Mouse (Mus musculus): ENCODE measurements at regions not wholly inside any gene's neighbourhood (a gene's known extent, or its start where the extent isn't known, plus 50 kb on each side); places are given as distances from the start of the nearest gene placed in this dataset.

DNA sequence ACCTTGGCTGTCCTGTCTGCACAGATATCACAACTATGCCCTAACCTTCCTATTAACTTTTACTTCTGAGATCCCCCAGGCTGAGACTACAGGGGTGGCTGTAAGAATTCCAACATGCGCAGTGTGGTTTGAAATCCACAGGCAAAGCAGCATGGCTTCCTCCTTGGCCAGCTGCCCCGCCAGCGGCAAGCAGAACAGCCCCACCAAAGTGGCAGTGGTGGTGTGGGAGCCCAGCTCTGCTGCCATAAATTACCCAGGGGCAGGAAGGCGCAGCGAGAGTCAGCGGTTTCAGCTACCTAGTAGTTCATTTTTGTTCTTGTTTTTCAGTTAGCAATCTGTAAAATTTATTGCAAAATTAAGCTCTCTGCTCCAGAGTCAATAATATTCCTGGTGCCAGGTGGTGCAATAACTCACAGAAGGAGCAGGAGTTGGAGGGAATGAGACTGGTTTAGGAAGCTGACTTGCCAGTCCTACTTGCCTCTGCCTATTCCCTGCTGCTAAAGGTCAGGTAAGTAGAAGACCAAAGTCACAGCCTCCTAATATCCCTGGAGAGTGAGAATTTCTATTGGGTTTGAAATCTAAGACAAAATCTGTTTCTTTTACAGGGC is 98.0 kb downstream of the Bmp2 start:
- Histone ChIP-seq H3K9ac (no peak overlapping the region), H3K4me3 (ENCODE audit: low read depth, low read length) (no peak overlapping the region), H3K4me1 (ENCODE audit: insufficient read depth) (no peaks in the 10 kb centered on the region), H3K27me3 (ENCODE audit: insufficient read depth, low read length) (no peaks in the 10 kb centered on the region), H3K27ac (ENCODE audit: low read depth) (no peak overlapping the region), H3K36me3 (ENCODE audit: insufficient read depth) (no peaks in the 10 kb centered on the region), H3K9me3 (ENCODE audit: low read depth, low read length) (no peaks in the 10 kb centered on the region), H3K4me2 (no peak overlapping the region)
- no peak for DNase-seq
- TF ChIP-seq CTCF (IDR thresholded peaks at IDR 0.05; ENCODE audit: low read depth), result no peak
- ATAC-seq (ENCODE audit: insufficient read depth), result no peak
- WGBS, result 80% methylated on average over 6 of the region's 6 CpGs

DNA sequence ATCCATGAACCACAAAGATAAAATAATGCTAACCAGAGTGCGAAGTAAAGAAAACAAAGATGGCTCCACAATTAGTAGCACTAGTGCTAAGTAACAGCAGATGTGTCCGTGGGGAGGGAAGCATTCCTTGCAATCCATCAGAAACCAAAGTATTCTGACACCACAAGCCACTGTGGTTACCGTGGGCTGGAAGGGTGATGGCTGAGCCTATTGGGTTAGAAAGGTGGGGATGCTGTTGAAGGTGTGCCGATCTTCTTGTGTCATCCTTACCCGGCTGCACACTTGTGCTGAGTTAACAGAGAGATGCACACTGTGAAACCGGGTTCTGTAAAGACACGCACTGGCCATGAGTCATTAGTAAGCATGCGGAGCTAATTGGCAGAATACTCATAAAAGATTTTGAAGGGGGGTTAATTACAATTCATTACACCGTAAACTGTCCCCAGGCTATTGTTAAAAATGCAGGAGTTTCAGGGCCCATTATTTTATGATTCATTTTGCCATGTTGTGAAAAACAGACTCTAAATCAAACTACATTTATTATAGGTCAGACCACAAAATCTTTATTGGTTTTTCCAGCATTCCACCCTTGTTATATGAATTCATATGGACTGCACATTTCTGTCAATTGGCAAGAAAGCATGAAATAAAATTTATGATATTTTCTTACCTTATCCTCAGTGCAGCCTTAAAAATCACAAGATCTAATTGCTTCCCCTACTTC is 114.5 kb downstream of the Bmp2 start:
- no peak overlapping the region for H3K9ac ChIP-seq
- ATAC-seq (ENCODE audit: insufficient read depth), result no peak
- H3K9me3 ChIP-seq (ENCODE audit: low read depth, low read length), result no peaks in the 10 kb centered on the region
- DNase-seq, result no peak
- no peaks in the 10 kb centered on the region for H3K27me3 ChIP-seq (ENCODE audit: insufficient read depth, low read length)
- no peaks in the 10 kb centered on the region for H3K36me3 ChIP-seq (ENCODE audit: insufficient read depth)
- no peak overlapping the region for H3K27ac ChIP-seq (ENCODE audit: low read depth)
- H3K4me3 ChIP-seq (ENCODE audit: low read depth, low read length), result no peak overlapping the region
- no peak for TF ChIP-seq CTCF (IDR thresholded peaks at IDR 0.05; ENCODE audit: low read depth)
- no peaks in the 10 kb centered on the region for H3K4me1 ChIP-seq (ENCODE audit: insufficient read depth)
- no peak overlapping the region for H3K4me2 ChIP-seq
- 77% methylated on average over 9 of the region's 9 CpGs for WGBS

DNA sequence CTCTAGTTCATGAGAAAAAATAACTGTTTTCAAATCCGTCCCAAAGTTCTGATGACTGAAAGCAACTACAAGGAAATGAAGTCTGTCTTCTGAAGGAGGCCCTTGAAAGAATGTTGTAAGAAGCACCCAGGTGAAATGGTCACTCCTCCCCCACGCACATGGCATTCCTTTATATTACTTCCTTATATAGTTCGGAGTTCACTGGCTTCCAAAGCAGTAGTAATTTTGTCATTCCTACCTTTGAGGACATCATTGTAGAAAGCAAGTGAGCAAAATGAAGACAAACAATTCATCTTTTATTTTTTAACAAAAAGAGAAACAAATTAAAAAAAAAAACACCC is 115.1 kb downstream of the Bmp2 start:
- Histone ChIP-seq H3K27me3 (ENCODE audit: insufficient read depth, low read length) (no peaks in the 10 kb centered on the region), H3K9ac (no peak overlapping the region), H3K4me3 (ENCODE audit: low read depth, low read length) (no peak overlapping the region), H3K27ac (ENCODE audit: low read depth) (no peak overlapping the region), H3K4me2 (no peak overlapping the region), H3K4me1 (ENCODE audit: insufficient read depth) (no peaks in the 10 kb centered on the region), H3K9me3 (ENCODE audit: low read depth, low read length) (no peaks in the 10 kb centered on the region), H3K36me3 (ENCODE audit: insufficient read depth) (no peaks in the 10 kb centered on the region)
- no peak for TF ChIP-seq CTCF (IDR thresholded peaks at IDR 0.05; ENCODE audit: low read depth)
- ATAC-seq (ENCODE audit: insufficient read depth), result no peak
- no peak for DNase-seq
- 67% methylated on average over 3 of the region's 3 CpGs for whole genome bisulfite sequencing

DNA sequence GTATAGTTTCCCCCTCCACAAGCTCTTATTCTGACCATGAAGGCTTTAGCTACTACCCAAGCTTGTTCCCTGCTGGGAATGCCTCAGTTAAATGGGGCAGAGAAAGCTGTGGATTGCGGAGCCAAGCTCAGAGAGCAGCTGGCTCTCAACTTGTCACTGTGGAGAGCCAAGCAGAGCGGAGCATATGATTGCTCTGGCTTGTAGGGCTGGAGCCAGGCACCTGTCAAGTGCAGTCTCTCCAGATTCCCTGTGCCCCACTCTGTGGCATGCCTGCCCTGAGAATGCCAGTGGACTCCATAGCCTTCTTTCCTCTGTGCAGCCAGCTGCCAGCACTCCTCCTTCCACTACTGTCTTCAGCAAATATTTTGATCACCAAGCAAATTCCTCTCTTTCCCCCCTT is 117.9 kb downstream of the Bmp2 start:
- ATAC-seq (ENCODE audit: insufficient read depth), result no peak
- Histone ChIP-seq H3K27me3 (ENCODE audit: insufficient read depth, low read length) (no peaks in the 10 kb centered on the region), H3K9me3 (ENCODE audit: low read depth, low read length) (no peaks in the 10 kb centered on the region), H3K4me2 (no peak overlapping the region), H3K4me1 (ENCODE audit: insufficient read depth) (no peaks in the 10 kb centered on the region), H3K9ac (no peak overlapping the region), H3K36me3 (ENCODE audit: insufficient read depth) (no peaks in the 10 kb centered on the region), H3K27ac (ENCODE audit: low read depth) (no peak overlapping the region), H3K4me3 (ENCODE audit: low read depth, low read length) (no peak overlapping the region)
- no peak for DNase-seq
- WGBS, result 52% methylated on average over 2 of the region's 2 CpGs
- TF ChIP-seq CTCF (IDR thresholded peaks at IDR 0.05; ENCODE audit: low read depth), result no peak

DNA sequence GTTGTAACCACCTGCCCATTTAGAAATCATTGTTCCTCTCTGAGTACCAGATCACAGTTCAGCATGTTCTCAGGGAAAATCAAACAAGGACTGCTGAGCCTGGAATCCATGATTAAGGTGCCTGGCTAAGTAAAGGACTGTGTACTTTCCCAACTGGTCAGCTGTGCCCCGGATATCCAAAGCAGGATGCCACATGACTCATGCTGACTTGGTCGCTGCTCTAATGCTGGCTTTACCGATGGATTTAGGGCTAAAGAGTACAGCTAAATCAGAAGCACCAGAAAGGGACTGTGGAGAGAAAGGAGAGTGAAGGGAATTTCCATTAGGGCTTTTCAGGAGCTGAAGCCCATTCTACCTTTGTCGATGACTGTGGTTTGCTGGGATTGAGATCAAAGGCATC is 119.6 kb downstream of the Bmp2 start:
- Histone ChIP-seq H3K4me3 (ENCODE audit: low read depth, low read length) (no peak overlapping the region), H3K4me1 (ENCODE audit: insufficient read depth) (no peaks in the 10 kb centered on the region), H3K36me3 (ENCODE audit: insufficient read depth) (no peaks in the 10 kb centered on the region), H3K27me3 (ENCODE audit: insufficient read depth, low read length) (no peaks in the 10 kb centered on the region), H3K9ac (no peak overlapping the region), H3K9me3 (ENCODE audit: low read depth, low read length) (no peaks in the 10 kb centered on the region), H3K4me2 (no peak overlapping the region), H3K27ac (ENCODE audit: low read depth) (no peak overlapping the region)
- ATAC-seq (ENCODE audit: insufficient read depth) (no peak), DNase-seq (no peak)
- 63% methylated on average over 4 of the region's 4 CpGs for WGBS
- no peak for TF ChIP-seq CTCF (IDR thresholded peaks at IDR 0.05; ENCODE audit: low read depth)

DNA sequence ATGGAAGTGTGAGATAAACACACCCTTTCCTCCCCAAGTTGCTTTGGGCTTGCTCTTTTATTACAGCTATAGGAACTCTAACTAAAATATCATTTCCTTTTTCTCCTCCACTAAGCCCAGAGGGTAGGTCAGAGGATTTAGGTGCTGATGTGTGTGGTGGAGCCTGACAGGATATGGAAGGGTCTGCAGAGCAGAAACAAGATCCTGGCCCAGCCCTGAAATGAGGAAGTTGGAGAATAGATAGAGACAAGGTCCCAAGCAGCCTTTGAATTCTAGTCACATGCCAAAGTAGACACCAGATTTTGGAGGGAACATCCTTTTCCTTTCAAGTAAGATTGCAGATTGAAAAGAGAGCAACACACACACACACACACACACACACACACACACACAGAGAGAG is 132.4 kb downstream of the Bmp2 start:
- Histone ChIP-seq H3K4me3 (ENCODE audit: low read depth, low read length) (no peak overlapping the region), H3K27ac (ENCODE audit: low read depth) (no peak overlapping the region), H3K27me3 (ENCODE audit: insufficient read depth, low read length) (no peaks in the 10 kb centered on the region), H3K9me3 (ENCODE audit: low read depth, low read length) (no peaks in the 10 kb centered on the region), H3K9ac (no peak overlapping the region), H3K4me1 (ENCODE audit: insufficient read depth) (no peaks in the 10 kb centered on the region), H3K36me3 (ENCODE audit: insufficient read depth) (no peaks in the 10 kb centered on the region), H3K4me2 (no peak overlapping the region)
- no peak for TF ChIP-seq CTCF (IDR thresholded peaks at IDR 0.05; ENCODE audit: low read depth)
- no peak for ATAC-seq (ENCODE audit: insufficient read depth)
- no peak for DNase-seq

DNA sequence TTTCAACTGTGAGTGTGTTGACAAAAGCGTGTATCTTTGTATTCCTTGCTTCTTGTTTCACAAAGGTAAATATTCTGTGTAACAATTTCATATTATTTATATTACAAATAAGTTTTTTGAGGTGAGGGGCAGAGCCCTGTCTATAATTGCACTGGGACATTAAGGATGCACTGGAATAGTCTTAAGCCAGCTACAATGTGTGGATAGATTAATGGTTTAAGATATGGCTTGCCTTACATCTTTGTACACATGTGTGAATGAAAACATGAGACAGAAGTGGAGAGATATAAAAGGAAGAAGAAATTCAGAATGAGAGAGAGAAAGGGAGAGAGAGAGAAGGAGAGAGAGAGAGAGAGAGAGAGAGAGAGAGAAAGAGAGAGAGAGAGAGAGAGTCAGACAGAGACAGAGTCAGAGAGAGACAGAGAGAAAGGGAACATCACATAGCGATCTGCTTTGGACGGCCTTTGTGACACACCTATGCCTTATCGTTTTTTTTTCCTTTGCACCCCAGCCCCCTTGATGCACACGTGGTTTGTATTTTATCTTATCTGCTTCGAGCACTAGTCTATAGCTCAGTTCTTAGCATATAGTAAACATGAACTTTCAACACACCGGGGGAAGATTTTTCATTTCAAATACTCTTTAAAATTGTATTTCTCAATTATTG is 136.3 kb downstream of the Bmp2 start:
- no peak for ATAC-seq (ENCODE audit: insufficient read depth)
- Histone ChIP-seq H3K4me1 (ENCODE audit: insufficient read depth) (no peaks in the 10 kb centered on the region), H3K4me2 (no peak overlapping the region), H3K27ac (ENCODE audit: low read depth) (no peak overlapping the region), H3K9ac (no peak overlapping the region), H3K27me3 (ENCODE audit: insufficient read depth, low read length) (no peaks in the 10 kb centered on the region), H3K4me3 (ENCODE audit: low read depth, low read length) (no peak overlapping the region), H3K9me3 (ENCODE audit: low read depth, low read length) (no peaks in the 10 kb centered on the region), H3K36me3 (ENCODE audit: insufficient read depth) (no peaks in the 10 kb centered on the region)
- 59% methylated on average over 7 of the region's 7 CpGs for WGBS
- TF ChIP-seq CTCF (IDR thresholded peaks at IDR 0.05; ENCODE audit: low read depth), result no peak
- DNase-seq, result no peak

Measured in lung, embryonic 14.5 days (tissue).